Mouse (Mus musculus) T-helper 17 cell (primary cell): Measurements from ENCODE around the gene Map4k4.

Experiments used
- in situ Hi-C, 2 experiments: fragments of 300-600 bp; cut with MboI, MseI; formaldehyde crosslinking; loops; 1 replicate in 1 of 2; 2 replicates in 1 of 2; pipeline ENCODE4 v1.15.1; 2025; ENCODE audit warnings: high pct_unique_total_duplicates in 2 of 2

Gene Map4k4

GRCm38 (mm10) chr1:39957981-39958380 lies 57.3 kb downstream of the Map4k4 start:
- in situ Hi-C loops = loop anchor here in 1 of 2 experiments (25.0 kb wide), 1 partner anchor 921 kb away; no protein-coding TSS in a partner anchor

GRCm38 (mm10) chr1:39960623-39961022 lies 59.9 kb downstream of the Map4k4 start:
- in situ Hi-C loops = loop anchor here in 1 of 2 experiments (25.0 kb wide), 1 partner anchor 923 kb away; no protein-coding TSS in a partner anchor

GRCm38 (mm10) chr1:39961113-39961512 lies 60.4 kb downstream of the Map4k4 start:
- in situ Hi-C loops = loop anchor here in 1 of 2 experiments (25.0 kb wide), 1 partner anchor 924 kb away; no protein-coding TSS in a partner anchor

DNA sequence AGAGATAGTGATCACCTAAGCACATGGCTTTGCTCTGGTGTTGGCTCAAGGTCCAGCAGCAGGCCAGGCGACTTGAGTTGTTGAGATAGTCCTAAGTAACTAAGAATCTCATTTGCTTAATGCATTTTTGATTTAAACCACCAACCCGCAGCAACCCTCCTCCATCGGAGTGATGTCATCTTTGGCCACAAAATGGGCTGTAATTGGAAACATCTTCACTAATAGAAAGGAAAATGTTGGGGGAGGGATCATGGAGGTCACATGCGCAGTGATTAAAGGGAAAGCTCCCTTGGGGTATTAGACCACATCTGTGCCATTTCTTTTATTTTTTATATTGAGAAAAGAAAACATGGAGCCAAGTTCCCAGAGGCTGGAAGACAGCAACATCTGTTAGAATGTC lies 61.6 kb downstream of the Map4k4 start:
- in situ Hi-C loops = loop anchor here in 1 of 2 experiments (25.0 kb wide), 1 partner anchor 925 kb away; no protein-coding TSS in a partner anchor

- in situ Hi-C loops = loop anchor here in 1 of 2 experiments (25.0 kb wide), 1 partner anchor 926 kb away; no protein-coding TSS in a partner anchor
These were observed 62.1 kb downstream of the Map4k4 start for GRCm38 (mm10) chr1:39962840-39963239.

DNA sequence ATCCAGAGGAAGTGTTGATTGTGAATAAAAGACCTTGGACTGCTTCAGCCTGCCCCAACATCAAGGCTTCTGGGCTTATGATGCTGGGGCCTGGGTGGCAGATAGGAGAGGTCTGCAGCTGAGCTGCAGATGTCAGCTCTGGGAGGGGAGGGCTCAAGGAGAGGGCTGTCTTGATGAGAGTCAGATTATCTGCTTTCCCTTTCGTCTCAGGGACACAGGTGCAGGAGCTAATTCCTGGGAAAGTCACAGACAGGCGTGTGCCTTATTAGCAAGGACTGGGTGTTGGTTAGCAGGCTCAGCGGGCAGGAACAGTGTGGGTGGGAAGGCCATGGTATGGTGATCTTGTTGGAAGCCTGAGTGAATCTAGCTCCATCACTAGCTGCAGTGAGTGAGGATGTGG lies 63.1 kb downstream of the Map4k4 start:
- in situ Hi-C loops = loop anchor here in 1 of 2 experiments (25.0 kb wide), 1 partner anchor 927 kb away; no protein-coding TSS in a partner anchor

DNA sequence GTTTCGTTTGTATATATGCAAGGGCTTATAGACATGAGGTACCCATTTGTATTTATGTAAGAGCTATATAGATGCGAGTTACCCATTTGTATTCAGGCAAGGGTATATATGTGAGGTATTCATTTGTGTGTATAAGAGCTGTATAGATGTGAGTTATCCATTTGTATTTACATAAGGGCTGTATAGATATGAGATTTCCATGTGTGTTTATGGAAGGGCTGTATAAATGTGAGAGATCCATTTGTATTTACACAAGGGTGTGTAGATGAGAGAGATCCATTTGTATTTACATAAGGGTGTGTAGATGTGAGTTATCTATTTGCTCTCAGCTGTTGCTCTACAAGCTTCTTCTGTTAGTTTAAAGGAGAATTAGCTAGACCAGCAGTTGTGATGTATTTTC lies 63.7 kb downstream of the Map4k4 start:
- in situ Hi-C loops = loop anchor here in 1 of 2 experiments (25.0 kb wide), 1 partner anchor 927 kb away; no protein-coding TSS in a partner anchor

- in situ Hi-C loops = loop anchor here in 1 of 2 experiments (25.0 kb wide), 1 partner anchor 928 kb away; no protein-coding TSS in a partner anchor
These were observed 64.7 kb downstream of the Map4k4 start for GRCm38 (mm10) chr1:39965461-39965860.

GRCm38 (mm10) chr1:39968999-39969398 lies 68.3 kb downstream of the Map4k4 start:
- in situ Hi-C loops = loop anchor here in 1 of 2 experiments (25.0 kb wide), 1 partner anchor 932 kb away; no protein-coding TSS in a partner anchor

GRCm38 (mm10) chr1:39969771-39970406 lies 69.2 kb downstream of the Map4k4 start:
- in situ Hi-C loops = loop anchor here in 1 of 2 experiments (25.0 kb wide), 1 partner anchor 933 kb away; no protein-coding TSS in a partner anchor

DNA sequence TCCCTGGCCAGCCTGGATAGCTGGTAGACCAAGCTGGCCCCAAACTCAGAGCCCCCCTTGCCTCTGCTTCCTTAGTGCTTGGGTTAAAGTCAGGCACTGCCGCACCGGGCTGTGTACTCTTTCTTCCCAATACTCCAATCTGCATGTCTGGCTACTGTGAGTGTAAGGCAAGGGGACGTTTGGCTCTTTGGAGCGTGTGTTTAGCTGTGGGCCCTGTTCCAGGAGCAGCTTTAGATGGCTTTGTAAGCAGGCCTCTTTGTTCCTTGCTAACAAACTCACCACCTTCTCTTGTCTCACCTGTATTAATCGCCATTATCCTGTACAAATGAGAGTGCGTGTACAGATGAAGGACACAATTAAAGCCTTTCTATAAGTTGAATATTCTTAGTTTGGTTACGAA lies 71.7 kb downstream of the Map4k4 start:
- in situ Hi-C loops = loop anchor here in 1 of 2 experiments (25.0 kb wide), 1 partner anchor 935 kb away; no protein-coding TSS in a partner anchor

- in situ Hi-C loops = loop anchor here in 1 of 2 experiments (25.0 kb wide), 1 partner anchor 937 kb away; no protein-coding TSS in a partner anchor
These were observed 73.2 kb downstream of the Map4k4 start for GRCm38 (mm10) chr1:39973911-39974310.

DNA sequence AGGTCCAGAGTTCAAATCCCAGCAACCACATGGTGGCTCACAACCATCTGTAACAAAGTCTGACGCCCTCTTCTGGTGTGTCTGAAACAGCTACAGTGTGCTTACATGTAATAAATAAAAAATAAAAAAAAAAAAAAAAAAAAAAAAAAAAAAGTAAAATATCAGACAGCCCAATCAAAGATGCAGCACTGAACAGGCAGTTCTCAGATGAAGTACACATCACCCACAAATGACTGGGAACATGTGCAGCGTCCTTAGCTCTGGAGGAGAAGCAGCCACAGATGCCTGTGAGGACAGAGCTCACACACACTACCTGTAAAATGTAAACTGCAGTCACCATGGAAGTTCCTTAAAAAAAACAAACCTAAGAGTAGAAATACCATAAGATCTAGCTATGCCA lies 74.3 kb downstream of the Map4k4 start:
- in situ Hi-C loops = no loop called here

DNA sequence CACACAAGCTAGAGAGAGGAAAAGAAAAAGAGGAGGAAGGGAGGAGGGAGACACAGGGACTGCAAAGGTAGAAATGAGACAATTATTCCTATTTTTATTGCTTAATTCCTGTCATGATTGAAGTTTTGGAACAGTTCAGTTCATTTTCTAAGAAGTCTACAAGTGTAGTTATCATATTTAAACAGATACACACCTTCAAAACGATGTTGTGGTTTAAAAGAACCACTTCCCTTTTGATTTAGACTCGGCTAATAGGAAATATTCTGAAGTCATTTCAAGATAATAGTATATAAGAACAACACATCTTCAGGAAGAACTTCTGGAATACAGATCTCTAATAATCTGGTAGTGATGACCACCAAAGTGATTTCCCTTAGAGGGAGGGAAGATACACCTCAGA lies 75.4 kb downstream of the Map4k4 start:
- in situ Hi-C loops = no loop called here

DNA sequence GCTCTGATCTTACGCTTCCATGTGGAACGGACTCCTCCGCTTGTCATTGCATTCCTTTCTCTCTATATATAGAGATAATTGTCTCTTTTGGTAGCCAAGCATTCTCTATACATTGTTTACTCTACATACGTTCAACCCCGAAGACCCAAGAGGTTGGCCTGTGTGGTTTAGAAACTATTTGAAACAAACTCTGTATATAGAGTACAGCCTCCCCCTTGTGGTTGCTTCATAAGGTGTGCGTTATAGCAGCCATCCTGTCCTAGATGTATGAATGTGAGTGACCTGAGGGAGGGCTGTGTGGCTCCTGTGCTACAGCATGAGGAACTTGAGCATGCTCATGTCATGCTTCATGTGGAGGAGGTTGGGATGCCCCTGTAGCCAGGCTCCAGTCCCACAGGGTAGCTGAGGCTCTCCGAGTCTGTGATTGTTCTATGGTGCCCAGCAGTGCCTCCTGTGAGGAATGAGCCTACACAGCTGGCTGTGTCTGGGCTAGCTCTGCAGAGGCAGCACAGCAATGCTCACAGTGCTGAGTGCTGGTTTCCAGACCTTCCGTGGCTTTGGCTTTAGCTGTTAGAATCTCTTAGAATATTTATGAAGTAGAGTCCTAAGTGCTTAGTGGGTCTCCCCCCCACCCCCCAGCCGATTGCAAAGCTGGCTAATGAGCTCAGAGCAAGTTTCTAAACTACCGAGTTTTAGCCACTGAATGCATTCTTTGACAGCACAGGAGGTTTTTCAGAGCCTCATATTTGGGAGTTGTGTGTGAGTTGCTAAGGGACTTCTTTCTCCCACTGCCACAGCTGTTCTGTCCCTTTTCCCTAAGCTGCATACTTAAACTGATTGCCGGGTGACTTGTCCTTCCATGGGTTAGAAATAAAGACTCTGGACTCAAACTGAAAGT lies 76.4 kb downstream of the Map4k4 start:
- in situ Hi-C loops = no loop called here

GRCm38 (mm10) chr1:39978781-39979486 lies 78.2 kb downstream of the Map4k4 start:
- in situ Hi-C loops = no loop called here

DNA sequence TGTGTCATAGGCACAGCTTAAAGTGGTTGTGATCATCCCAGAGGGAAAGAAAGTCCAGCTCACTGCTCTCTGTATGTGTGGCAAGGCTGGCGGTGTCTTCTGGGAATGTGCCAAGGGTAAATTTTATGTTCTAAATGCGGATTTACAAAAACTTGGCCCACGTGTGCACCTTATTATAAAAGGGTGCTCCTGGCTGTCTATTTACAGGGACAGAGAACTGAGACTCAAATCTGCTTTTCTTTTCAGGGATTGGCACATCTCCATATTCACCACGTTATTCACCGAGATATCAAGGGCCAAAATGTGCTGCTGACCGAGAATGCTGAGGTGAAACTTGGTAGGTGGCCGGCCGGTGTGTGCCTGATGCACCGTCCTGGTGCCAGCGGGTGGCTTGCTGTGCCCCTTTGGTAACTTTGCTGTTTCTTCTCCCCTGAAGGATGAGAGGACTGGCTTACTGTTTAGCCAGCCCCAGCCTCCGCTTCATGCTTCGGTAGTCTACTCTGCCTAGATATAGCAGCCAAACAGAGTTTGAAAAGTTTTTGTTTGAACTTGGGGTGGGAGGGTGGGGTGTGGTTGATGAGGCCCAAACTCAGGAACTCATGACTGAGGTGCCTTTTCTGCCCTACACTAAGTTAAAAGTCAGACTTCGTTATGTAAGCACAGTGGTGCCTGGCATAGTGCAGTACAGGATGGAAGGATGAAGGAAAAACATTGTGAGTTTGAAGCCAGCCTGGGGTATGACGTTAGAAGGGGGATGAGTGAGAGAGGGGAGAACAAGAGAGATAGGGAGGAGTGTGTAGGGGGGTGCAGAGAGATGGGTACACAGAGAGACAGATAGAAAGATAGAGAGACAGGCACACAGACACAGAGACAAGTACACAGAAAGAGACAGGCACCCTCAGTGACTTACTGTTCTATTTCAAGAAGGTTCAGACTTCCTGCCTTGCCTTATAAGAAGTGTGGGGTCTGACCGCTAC lies 79.9 kb downstream of the Map4k4 start:
- in situ Hi-C loops = no loop called here

- in situ Hi-C loops = no loop called here
These were observed 81.3 kb downstream of the Map4k4 start for GRCm38 (mm10) chr1:39981970-39982369.

- in situ Hi-C loops = no loop called here
These were observed 82.2 kb downstream of the Map4k4 start for GRCm38 (mm10) chr1:39982727-39983487.
